Mouse (Mus musculus) spleen, adult 10 weeks (tissue): ENCODE results near the gene Prl2c1. TPM values are rescaled to one million over a fixed set of nuclear protein-coding genes. Genes with fewer than 3 reads are reported as not detected.

Experiments used
- polyA plus RNA-seq: library from polyadenylated mRNA; stranded (reverse); fragments of 350-450 nt; fragmentation: Illumina TruSeq; extraction: RNeasy Lipid Tissue Mini Kit (QIAGEN cat#74804); gene quantifications from one replicate; pipeline ENCODE4 v1.2.3, GENCODE M21; 2015; ENCODE audit warnings: low replicate concordance; ENCODE audit not compliant: insufficient read depth

Prl2c1 gene
- polyA plus RNA-seq, result not detected

GRCm38 (mm10) chr13:27849042-27849441 is at the start of gene Prl2c1:
TSS of gene Prl2c1 (plus strand) at chr13:27849342.

GRCm38 (mm10) chr13:27801354-27801753 is 47.8 kb upstream of the Prl2c1 start, which contains the start of gene Prl2a1:
TSS of gene Prl2a1 (plus strand) at chr13:27801654.

Other genes starting within 250 kb of the Prl2c1 start
- not detected for gene Prl7b1, start 238.8 kb upstream of the Prl2c1 start, polyA plus RNA-seq
- not detected for gene Prl7a1, start 206.8 kb upstream of the Prl2c1 start, polyA plus RNA-seq
- not detected for gene Prl7a2, start 181.3 kb upstream of the Prl2c1 start, polyA plus RNA-seq
- not detected for gene Prl7d1, start 132.6 kb upstream of the Prl2c1 start, polyA plus RNA-seq
- gene Prl7c1, start 68.5 kb upstream of the Prl2c1 start, polyA plus RNA-seq, result not detected
- gene Prl2a1, start 47.7 kb upstream of the Prl2c1 start, polyA plus RNA-seq, result not detected
- not detected for gene Prl4a1, start 166.9 kb downstream of the Prl2c1 start, polyA plus RNA-seq